Mouse (Mus musculus) granulocyte monocyte progenitor cell, adult 5-6 weeks (primary cell): ENCODE data around the gene Opcml. TPM values are rescaled to one million over a fixed set of nuclear protein-coding genes. Genes with fewer than 3 reads are reported as not detected.
A peak's percentile ranks its signal among the peaks of the same experiment; 100 is the strongest.

ENCODE experiments used
- ATAC-seq: replicated peaks from 2 replicates; pipeline ENCODE4 v1.8.0; 2016; ENCODE audit warnings: mild to moderate bottlenecking, moderate TSS enrichment, inconsistent platforms; ENCODE audit not compliant: poor library complexity, severe bottlenecking
- total RNA-seq, 2 experiments: library from RNA; stranded (forward) in 1 of 2; stranded (reverse) in 1 of 2; fragments of 200-712, 200-1000 nt in 1 of 2; fragments of >200 nt in 1 of 2; fragmentation: Nextera tagmentation in 1 of 2; gene quantifications; 2 replicates each; pipeline ENCODE4 v1.2.3; 2014 to 2017

Gene Opcml
- total RNA-seq, 2 experiments from 2014 or later: not detected

DNA sequence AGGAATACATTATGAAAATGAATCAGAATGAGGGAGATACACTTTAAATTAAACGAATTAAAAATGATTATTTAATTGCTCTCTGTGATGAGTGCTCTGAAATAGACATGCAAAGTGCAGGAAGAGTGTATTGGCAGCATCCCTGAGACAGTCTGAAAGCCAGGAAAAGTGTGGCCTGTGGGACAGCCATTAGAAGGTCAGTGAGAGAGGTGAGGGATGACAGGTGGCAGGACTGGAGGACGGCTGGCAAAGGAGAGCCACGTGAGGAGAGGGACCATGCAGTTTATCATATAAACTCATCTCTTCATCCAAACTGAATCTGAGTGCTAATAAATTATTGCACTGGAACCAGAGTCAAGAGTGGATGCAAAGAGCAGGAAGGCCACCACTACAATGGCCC, 796.7 kb downstream of the Opcml start:
- ATAC-seq: no peak

DNA sequence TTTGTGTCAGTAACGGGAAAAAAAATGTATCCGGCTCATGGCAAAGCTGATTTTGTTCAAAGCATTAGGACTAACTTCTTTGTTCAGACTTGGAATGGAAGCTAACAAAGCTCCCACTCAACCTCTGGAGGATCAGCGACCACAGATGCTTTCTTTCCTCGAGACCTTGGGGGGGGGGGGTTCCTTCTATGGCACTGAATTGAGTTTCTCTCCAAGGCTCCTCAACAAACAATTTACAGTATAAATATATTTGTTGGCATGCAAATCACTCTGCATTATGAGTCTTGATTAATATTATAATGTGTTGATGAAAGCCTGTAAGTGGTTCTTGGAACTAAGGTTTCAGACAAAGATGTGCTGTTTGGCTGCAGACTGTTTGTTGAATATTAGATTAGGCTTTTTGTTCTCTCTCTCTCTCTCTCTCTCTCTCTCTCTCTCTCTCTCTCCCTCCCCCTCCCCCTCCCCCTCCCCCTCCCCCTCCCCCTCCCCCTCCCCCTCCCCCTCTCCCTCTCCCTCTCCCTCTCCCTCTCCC, 797.3 kb downstream of the Opcml start:
- ATAC-seq: no peak

DNA sequence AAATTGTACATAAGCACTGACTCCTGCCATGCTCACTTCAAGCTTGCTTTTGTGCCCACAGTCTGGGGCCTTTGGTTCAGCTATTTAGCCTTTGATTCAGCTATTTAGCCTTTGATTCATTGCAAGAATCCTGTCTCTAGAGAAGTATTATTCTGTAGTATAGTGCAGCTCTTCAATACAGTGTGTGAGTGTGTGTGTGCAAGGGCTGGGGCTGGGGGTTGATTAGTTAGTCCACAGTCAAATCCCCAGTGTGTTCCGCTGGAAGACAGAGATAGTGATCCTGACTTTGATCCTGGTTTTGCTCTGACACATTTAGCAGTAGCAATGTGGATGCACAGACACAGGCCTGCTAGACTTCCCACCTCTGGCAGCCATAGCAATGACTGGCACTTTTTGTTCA, 797.9 kb downstream of the Opcml start:
- ATAC-seq: no peak

DNA sequence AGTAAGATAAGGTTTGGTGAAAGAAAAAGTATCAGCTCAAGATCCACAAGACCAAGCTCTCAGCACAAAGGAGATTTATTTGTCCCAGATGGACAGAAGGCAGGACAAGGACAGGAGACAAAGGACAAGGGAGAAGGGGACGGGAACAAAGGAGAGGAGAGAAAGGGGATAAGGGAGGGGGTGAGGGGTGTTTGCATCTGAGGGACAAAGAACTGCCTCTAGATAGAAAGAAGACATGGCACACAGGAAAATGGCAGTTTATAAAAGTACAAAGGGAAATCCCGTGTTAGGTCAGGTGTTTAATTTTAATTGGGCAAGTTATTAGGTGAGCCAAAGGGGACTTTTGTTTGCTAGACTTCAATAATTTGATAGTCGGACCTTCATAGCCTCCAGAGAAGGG, 801.6 kb downstream of the Opcml start:
- no peak for ATAC-seq

DNA sequence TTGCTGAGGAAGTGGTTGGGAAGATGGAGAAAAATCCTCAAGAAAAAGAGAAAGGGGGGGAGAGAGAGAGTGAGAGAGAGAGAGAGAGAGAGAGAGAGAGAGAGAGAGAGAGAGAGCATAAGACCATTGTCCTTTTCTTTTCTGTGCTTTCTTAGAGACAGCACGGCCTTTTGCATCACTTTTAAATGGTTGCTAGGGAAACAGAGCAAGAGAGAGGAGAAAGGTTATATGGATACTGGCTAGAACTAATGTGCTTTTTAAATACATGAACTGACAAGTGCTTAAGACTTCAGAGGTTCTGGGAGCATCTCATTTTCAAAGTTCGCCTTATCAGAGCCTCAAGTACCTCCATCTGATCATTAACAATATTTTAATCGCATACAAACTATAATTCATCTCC, 804.5 kb downstream of the Opcml start:
- ATAC-seq: no peak

DNA sequence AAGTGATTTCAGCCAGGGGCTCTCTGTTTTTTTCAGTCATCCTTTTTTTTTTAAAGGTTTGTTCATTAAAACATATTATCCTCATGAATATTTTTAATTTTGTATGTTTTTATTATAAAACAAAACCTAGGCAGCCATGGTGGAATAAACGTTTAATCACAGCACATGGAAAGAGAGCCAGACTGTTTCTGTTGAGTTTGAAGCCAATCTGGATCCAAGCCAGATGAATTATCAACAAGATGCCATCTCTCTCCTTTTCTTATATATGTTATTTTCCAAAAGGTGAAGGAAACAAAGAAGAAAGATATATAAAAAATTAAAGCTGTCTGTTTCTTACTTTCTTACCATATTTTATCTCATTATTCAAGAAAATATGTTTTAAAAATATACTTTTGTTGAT, 815.0 kb downstream of the Opcml start:
- no peak for ATAC-seq

DNA sequence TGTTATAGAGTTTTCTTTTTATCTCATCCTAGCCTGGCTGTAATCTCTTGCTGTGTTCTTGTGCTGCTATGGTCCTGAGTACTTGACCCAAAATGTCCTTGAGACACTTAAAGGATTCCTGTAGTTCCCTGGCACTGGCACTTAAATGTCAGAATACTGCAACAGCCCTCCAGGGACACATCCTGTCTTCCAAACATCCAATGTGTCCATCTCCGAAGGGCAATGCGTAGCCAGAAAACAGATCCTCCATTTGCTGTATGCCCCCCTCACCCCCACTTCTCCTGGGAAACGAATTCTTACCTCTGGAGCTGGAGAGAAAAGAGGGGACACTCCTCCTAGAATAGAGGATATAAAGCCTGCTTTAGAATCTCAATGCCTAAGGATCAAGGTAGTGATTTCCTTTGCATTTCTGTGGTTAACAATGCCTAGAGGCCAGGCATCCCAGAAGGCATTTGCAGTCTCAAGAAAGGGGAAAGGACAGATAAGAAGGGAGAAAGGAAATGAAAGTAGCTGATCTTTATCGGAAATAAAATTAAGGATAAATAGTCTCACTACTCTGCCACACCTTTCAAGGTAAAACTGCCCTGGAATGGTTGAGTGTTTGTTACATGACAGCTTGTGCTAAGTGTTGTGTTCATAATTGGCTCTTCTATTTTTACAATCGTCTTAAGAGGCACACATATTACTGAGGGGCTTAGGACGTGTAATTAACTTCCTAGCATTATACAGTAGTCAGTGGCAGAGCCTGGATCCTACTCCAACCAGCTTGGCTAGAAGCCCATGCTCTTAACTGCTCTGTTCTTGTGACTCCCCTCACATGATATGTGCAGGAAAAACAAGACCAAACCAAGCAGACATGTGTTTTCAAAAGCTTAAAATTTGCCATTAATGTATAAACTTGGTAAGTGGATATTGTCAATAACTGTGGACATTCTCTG, 823.4 kb downstream of the Opcml start:
- ATAC-seq: no peak

DNA sequence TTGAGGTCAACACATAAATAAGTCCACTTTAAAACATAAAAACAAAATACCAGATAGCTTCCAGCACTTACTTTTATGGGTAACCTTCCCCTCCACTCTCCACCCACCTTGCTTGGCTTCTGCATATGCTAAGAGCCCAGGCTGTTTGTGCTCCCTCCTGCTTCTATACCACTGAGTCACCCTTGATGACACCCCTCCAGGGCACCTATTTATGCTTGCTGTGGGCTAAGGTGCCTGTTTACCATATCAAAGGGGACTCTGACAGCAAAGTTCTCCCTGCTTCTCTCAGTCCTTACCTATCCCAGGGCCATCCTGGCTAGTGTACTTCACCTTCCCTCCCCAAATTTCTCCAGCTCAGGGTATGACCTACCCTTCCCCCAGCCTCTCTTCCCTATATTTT, 824.9 kb downstream of the Opcml start:
- no peak for ATAC-seq

DNA sequence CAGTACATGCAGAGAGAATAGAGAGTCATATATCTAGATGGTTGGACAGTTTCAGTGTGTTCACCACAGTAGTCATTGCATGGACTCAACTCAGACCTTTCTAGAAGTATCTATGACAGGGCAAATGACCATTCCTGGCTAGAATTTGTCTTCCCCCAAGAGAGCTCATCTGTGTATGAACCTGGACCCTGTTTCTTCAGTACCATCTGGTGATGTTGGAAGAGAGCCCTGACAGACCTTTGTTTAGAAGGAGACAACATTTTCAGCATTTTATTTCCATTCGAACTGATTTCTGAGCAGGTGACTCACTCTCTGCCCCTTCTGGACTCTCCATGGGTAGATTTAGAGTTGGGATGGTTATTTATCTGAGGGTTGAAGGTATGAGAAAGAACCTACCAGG, 827.1 kb downstream of the Opcml start:
- no peak for ATAC-seq

DNA sequence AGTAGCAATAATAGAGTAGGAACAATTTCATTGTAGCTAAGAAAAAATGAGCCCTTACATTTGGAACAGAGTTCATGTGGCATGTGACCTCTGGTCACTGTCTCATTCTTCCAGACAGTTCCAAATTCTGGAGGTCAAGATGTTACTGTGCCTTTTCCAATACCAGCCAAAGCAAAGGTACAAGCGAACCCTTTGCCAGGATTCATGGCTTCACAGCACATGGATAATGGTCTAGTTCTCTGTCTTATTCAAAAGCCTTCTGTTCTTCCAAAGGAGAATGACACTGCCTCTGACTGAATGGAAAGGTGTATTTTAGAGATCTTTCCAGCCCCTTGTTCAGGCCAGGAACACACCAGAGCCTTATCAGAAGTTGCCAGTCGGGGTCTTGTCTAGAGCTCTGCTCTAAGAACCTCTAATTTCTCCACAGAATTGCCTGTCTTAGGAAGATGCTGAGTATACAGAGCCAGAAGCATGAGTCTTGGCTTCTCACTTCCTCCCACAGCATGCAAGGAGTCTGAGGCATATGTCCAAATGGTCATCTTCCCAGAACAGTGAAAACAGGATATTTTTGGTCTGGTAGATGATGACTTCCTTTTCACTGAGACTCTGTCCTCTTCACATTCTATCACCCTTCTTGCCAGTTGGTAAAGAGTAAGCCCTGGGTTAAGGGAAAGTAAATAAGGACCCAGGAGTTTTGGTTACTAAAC, 827.8 kb downstream of the Opcml start:
- no peak for ATAC-seq

DNA sequence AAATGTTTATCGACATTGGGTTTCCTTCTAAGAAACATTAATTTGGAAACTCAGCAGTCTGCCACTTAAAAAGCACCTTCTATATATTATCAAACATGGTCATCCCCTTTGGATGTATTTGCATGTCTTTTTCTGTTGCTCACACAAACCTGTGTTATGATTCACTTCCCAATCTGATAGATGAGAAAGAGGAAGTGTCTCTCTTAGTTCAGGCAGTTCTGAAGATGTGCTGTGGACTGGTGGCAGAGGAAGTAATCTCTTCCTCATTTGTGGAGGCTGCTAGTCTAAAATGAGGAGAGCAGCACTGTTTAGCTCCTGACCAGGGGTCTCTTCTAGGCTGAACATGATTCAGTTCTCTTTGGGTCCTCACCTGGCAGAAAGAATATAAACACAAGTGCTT, 831.4 kb downstream of the Opcml start:
- ATAC-seq: peak; percentile 72

DNA sequence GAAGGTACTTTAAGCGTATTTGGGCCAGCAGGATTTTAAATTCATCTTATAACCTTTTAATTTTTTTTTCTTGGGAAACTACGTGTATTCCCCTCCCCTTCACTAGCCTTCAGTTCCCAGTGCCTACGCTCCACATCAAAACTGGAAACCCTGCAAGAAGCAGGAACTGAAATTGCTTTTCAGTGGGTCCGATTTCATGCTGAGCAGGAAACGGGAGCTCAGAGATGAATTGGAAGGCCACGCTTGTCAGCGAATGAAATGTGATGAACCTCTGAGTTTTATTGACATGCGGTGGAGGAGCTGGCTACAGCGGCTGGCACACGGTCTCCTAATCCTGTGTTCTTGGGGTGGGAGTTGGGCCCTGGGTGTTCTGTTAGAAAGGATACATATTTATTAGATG, 834.3 kb downstream of the Opcml start:
- no peak for ATAC-seq

DNA sequence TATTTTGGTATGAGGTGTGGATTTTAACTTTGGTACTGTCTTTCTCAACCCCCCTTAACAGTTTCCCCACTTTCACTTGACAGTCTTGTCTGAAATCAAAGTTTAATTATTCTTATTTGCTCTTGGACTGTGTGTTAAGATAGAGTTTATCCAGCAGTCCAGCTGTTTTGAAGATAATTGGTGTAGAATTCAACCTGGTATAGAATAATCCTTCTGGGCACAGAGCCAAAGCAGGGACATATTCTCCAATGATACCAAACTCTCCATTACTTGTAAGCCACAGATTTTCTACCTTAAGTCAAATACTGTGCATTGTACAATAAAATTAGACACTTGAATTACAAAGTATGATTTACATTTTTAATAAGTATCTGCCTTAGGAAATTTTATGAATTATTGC, 852.2 kb downstream of the Opcml start:
- no peak for ATAC-seq

DNA sequence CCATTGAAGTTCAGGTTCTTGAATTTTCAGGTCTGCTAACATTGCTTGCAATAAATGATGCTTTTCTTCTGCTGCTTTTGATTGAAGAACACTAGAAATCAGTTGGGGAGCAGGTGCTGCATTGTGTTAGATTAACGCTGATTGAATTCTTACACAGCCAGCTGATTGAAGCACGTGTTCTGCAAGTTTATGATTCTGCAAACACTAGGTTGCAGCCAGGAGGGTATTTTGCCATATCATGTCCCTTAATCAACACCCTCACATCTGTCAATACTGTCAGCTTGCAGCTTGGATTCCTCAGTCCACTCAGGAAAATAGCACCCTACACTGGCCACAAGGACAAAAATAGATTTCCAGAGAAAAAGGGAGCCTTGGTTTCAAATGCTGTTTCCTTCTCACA, 853.5 kb downstream of the Opcml start:
- ATAC-seq: no peak

DNA sequence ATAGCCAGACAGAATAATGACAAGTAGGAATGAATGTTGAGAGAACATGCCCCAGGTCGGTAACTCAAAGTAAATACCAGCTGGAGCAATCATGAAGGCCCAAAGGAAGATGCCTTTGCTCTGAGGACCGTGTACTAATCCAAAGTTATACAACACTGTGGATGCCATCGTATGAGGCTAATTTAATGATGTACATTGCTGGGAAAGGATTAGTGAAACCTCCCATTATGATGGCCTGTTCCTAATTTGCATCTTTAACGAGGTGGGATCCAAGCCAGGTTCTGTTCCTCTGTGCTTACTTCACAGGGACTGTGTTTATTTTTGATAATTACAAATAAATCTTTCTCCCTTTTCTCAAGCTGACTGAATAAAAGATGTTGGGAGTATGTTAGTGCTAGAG, 859.5 kb downstream of the Opcml start:
- no peak for ATAC-seq

DNA sequence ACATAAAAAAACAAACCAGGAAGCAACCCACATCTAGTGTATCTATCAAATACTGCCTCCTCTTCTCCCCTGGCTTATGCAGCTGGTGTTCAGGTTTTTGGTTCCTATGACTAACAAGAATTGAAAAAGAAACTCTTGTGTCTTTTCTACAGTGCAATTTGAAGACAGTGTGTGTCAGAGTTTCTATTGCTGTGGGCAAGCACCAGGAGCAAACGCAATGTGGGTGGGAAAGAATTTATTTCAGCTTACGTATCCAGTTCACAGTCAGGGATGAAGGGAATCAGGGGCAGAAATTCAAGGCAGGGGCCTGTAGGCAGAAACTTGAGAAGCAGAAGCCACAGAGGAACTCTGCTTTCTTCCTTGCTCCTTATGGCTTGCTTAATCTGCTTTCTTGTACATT, 869.4 kb downstream of the Opcml start:
- no peak for ATAC-seq

DNA sequence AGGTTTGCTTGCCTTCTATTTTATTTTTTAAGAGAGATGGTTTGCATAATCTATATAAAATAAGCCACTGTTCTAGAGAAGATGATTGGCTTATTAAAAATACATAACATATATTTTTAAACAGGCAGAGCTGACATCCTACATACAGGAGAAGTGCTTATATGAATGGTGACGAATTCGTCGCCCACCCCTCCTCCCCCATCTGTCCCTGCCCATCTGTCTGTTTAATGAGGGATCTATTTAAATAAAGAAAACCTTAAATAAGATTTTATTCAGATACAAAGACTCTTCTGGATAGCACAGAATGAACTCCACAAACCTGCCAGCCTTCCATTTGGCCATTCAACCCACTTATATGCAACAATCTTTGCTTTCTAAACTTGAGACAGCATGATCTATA, 872.3 kb downstream of the Opcml start:
- no peak for ATAC-seq

DNA sequence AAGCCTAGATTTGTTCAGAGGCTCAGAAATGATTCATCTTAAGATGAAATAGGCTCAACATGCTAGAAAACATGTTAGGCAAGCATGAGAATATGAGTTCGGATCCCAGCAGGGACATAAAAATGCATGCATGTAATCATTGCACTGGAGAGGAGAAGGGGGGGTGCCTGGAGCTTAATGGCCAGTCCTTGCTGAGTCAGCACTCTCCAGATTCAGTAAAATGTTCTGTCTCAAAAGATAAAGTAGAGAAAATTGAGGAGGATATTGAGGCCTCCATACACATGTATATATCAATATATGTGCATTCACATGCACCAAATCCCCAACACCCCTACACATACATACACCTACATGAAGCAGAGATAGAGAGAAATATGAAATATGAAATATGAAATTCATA, 889.7 kb downstream of the Opcml start:
- no peak for ATAC-seq

DNA sequence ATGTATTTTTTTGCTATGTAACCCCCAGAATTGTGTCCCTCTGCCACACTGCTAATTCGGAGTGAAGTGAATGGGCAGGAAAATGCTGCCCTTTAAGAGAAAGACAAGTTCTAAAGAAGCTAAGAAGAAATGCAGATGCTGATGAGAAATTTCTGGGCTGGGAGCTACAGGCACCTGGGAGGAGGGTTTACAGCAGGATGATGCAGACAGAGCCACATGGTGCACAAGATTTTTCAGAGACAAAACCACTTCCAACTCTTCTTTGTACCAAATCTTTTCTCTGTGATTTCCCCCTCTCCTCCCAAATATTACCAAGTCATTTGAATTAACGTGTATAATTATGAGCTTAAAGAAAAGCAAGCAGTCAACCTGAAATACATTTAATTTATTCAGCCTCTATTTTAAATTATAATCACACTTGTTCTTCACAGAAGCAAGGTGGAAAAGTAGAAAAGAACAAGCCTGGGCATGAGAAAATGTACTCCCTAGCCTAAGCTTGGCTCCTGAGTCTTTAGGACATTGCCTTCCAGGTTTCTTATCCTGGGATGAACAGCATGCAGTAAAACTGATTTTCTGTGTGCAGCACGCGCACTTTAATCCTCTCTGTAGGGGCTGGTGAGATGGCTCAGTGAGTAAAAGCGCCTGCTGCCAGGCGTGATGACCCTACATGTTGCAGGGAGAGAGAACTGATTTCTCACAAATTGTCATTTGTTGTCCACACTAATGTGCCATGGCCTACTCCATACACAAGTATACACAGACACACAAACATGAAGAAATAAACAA, 890.9 kb downstream of the Opcml start:
- no peak for ATAC-seq

DNA sequence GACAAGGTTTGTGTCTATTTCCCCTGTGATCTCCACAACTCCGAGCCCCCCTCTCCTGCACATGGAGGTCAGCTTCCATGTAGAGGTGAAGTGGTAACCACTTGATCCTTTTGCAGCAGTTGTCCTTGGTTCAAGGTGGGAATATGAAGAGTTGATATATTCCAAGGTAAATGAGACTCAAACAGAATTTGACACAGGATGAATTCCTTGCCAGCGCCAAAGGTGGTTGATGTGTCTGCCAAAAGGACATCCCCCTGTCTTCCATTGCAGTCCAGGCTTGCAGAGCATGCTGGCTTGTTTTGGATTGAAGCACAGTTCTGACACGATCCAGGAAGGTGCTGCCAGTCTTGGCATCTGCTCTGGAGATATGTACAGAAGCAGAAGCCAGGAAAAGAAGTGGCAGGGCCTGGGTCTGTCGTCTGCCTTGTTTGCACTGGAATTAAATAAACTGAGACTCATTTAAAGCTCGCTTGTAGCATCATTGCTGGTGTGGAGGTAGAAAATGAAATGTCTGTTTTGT, 893.4 kb downstream of the Opcml start:
- ATAC-seq: no peak
